ENCODE assay signal across 8 mouse cellular contexts in the genomic region with DNA sequence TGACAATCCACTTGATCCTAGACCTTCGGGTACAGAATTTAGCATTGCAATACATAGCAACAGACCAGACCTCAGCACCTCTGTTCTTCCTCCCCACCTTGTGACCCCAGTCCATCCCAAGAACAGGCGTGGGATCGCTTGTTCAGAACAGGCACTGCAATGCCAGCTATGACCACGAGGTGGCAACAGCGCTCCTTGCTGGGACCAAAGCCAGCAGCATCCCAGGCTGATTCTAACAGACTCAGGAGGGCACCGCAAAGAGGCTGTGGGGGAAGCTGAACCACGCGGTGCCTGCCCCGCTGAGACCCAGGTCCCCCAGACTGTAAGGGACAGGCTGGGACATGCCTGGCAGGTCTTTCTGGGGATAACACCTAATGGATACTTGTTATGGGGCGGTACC. TPM values are rescaled to one million over a fixed set of nuclear protein-coding genes. Genes with fewer than 3 reads are reported as not detected.
DNase-seq lines count a peak whose midpoint lies in the region; ATAC-seq and TF ChIP-seq lines count a peak whose summit lies in the region.

No protein-coding gene starts in this region.

- peak; percentile 100 for TF ChIP-seq CTCF in brain, embryonic 14.5 days (IDR thresholded peaks at IDR 0.05; ENCODE audit: borderline replicate concordance, extremely low read depth, insufficient read depth, insufficient read length)
- peak; percentile 100 for TF ChIP-seq CTCF in heart, postnatal 0 days (IDR thresholded peaks at IDR 0.05; ENCODE audit: low read depth)
- peak; percentile 100 for TF ChIP-seq CTCF in testis, adult 2 months (IDR thresholded peaks at IDR 0.05; ENCODE audit: control insufficient read depth, insufficient read depth, insufficient replicate concordance, low read depth, low read length)

- DNase-seq in brain, embryonic 14.5 days (ENCODE audit: low read depth), result peak; percentile 89
- peak; percentile 64 for DNase-seq in heart, postnatal 0 days (ENCODE audit: low spot score)
- DNase-seq in kidney, postnatal 25 days, result peak; percentile 79 to 91

- H3K9me3 ChIP-seq in heart, postnatal 0 days (replicated peaks; ENCODE audit: control insufficient read depth, low read length), result no peaks in the 10 kb centered on the region
- no peaks in the 10 kb centered on the region for H3K9me3 ChIP-seq in liver, embryonic 15.5 days (replicated peaks)
- no peaks in the 10 kb centered on the region for H3K9me3 ChIP-seq in neural tube, embryonic 13.5 days

- ATAC-seq in CD4-positive, CD25-positive, alpha-beta regulatory T cell, adult 4 months, result peak; percentile 77
- peak; percentile 85 for ATAC-seq in erythroid progenitor cell, adult 5-6 weeks (replicated peaks; ENCODE audit: low FRiP score, poor library complexity, severe bottlenecking)
- ATAC-seq in heart, postnatal 0 days (ENCODE audit: insufficient read depth, low read depth), result peak; percentile 70
- 0 out of 2 replicates have a peak, but pooled peaks have one; percentile 44 for ATAC-seq in liver, embryonic 15.5 days (ENCODE audit: insufficient read depth)
- peak; percentile 78 for ATAC-seq in neural tube, embryonic 13.5 days (ENCODE audit: low read depth)

- H3K9ac ChIP-seq in heart, postnatal 0 days (replicated peaks; ENCODE audit: low read depth, low read length), result no peak overlapping the region
- H3K9ac ChIP-seq in liver, embryonic 15.5 days, result no peak overlapping the region
- no peak overlapping the region for H3K9ac ChIP-seq in neural tube, embryonic 13.5 days

- no peak overlapping the region for H3K27ac ChIP-seq in heart, postnatal 0 days (ENCODE audit: low read depth)
- H3K27ac ChIP-seq in liver, embryonic 15.5 days (replicated peaks), result no peak overlapping the region
- H3K27ac ChIP-seq in neural tube, embryonic 13.5 days (replicated peaks), result no peak overlapping the region
- H3K27ac ChIP-seq in testis, adult 2 months (ENCODE audit: control insufficient read depth, insufficient read depth, low read depth, low read length), result no peak overlapping the region

- TF ChIP-seq POLR2A in brain, embryonic 14.5 days (IDR thresholded peaks at IDR 0.05; ENCODE audit: borderline replicate concordance, extremely low read depth, insufficient read depth, insufficient read length, poor library complexity, severe bottlenecking), result no peak
- no peak for TF ChIP-seq POLR2A in testis, adult 2 months (IDR thresholded peaks at IDR 0.05; ENCODE audit: control insufficient read depth, low read depth, low read length)

- WGBS in heart, postnatal 0 days, result 7% methylated on average over 10 of the region's 10 CpGs
- 4% methylated on average over 10 of the region's 10 CpGs for WGBS in liver, embryonic 15.5 days (ENCODE audit: insufficient replicate concordance)
- 3% methylated on average over 10 of the region's 10 CpGs for WGBS in neural tube, embryonic 13.5 days

- no peaks in the 10 kb centered on the region for H3K27me3 ChIP-seq in heart, postnatal 0 days (ENCODE audit: control insufficient read depth, insufficient read depth, low read length)
- no peaks in the 10 kb centered on the region for H3K27me3 ChIP-seq in liver, embryonic 15.5 days
- H3K27me3 ChIP-seq in neural tube, embryonic 13.5 days, result no peaks in the 10 kb centered on the region
- no peaks in the 10 kb centered on the region for H3K27me3 ChIP-seq in testis, adult 2 months (ENCODE audit: control insufficient read depth, insufficient read depth, low read length)

- no peaks in the 10 kb centered on the region for H3K36me3 ChIP-seq in heart, postnatal 0 days (replicated peaks; ENCODE audit: control insufficient read depth, insufficient read depth, low read length)
- H3K36me3 ChIP-seq in liver, embryonic 15.5 days (replicated peaks), result no peaks in the 10 kb centered on the region
- H3K36me3 ChIP-seq in neural tube, embryonic 13.5 days, result no peaks in the 10 kb centered on the region
- H3K36me3 ChIP-seq in testis, adult 2 months (ENCODE audit: control insufficient read depth, insufficient read depth, low read length), result no peaks in the 10 kb centered on the region

- no peak overlapping the region for H3K4me2 ChIP-seq in heart, postnatal 0 days (ENCODE audit: low read depth, low read length)
- no peak overlapping the region for H3K4me2 ChIP-seq in liver, embryonic 15.5 days
- no peak overlapping the region for H3K4me2 ChIP-seq in neural tube, embryonic 13.5 days

- TF ChIP-seq EP300 in heart, postnatal 0 days (IDR thresholded peaks at IDR 0.05; ENCODE audit: low read depth), result no peak

- no peak overlapping the region for H3K4me3 ChIP-seq in heart, postnatal 0 days (ENCODE audit: low read depth, low read length)
- H3K4me3 ChIP-seq in liver, embryonic 15.5 days (replicated peaks), result no peak overlapping the region
- H3K4me3 ChIP-seq in neural tube, embryonic 13.5 days, result no peak overlapping the region
- no peak overlapping the region for H3K4me3 ChIP-seq in testis, adult 2 months (ENCODE audit: control insufficient read depth, low read depth, low read length)

- no peaks in the 10 kb centered on the region for H3K4me1 ChIP-seq in heart, postnatal 0 days (ENCODE audit: control insufficient read depth, insufficient read depth)
- H3K4me1 ChIP-seq in liver, embryonic 15.5 days (replicated peaks), result 0 out of 2 replicates have a peak, but pooled peaks cover 10% of the 10 kb centered on the region
- peaks cover 3% of the 10 kb centered on the region; the same call in 1 of the 2 replicates for H3K4me1 ChIP-seq in neural tube, embryonic 13.5 days (replicated peaks)
- H3K4me1 ChIP-seq in testis, adult 2 months (ENCODE audit: control insufficient read depth, insufficient read depth, low read length), result peaks cover 3% of the 10 kb centered on the region

RNA-seq across cellular contexts. Expression of gene Grm4, which starts 13.5 kb away (rescaled TPM):
- polyA plus RNA-seq in CD4-positive, CD25-positive, alpha-beta regulatory T cell, adult 4 months (2017; shearing (Covaris generic)), result not detected
- polyA plus RNA-seq in brain, embryonic 14.5 days (2012; rRNA removed), result 16.3 and 28.0 TPM in 2 replicates
- total RNA-seq in erythroid progenitor cell, adult 5-6 weeks (2015; ENCODE audit: low replicate concordance), result not detected in 2 replicates
- not detected in 2 replicates for total RNA-seq in erythroid progenitor cell, adult 5-6 weeks (2017; ENCODE audit: low replicate concordance)
- not detected in 2 replicates for total RNA-seq in heart, postnatal 0 days (2014; rRNA removed; ENCODE audit: low replicate concordance)
- polyA plus RNA-seq in heart, postnatal 0 days (2015; fragmentation: Nextera tagmentation; extraction: Ambion mirVana), result 0.03 TPM in 1 of 2 replicates, not detected in the other
- 0.02 TPM in 1 of 2 replicates, not detected in the other for polyA plus RNA-seq in liver, embryonic 15.5 days (2015; fragmentation: Nextera tagmentation; extraction: Ambion mirVana)
- polyA plus RNA-seq in neural tube, embryonic 13.5 days (2015; fragmentation: Nextera tagmentation; extraction: Ambion mirVana), result 3.5 and 4.3 TPM in 2 replicates
- 0.70 and 0.81 TPM in 2 replicates for polyA plus RNA-seq in testis, adult 2 months (2012; rRNA removed)

RNA-seq across cellular contexts. Expression of gene Hmga1, which starts 21.6 kb away (rescaled TPM):
- polyA plus RNA-seq in CD4-positive, CD25-positive, alpha-beta regulatory T cell, adult 4 months (2017; shearing (Covaris generic)), result 10 to 100 TPM; 82.7 to 84.0 TPM
- 120 and 130 TPM in 2 replicates for polyA plus RNA-seq in brain, embryonic 14.5 days (2012; rRNA removed)
- total RNA-seq in erythroid progenitor cell, adult 5-6 weeks (2015; ENCODE audit: low replicate concordance), result 40.7 and 57.7 TPM in 2 replicates
- total RNA-seq in erythroid progenitor cell, adult 5-6 weeks (2017; ENCODE audit: low replicate concordance), result 21.2 and 30.6 TPM in 2 replicates
- 108 TPM in 2 replicates for total RNA-seq in heart, postnatal 0 days (2014; rRNA removed; ENCODE audit: low replicate concordance)
- polyA plus RNA-seq in heart, postnatal 0 days (2015; fragmentation: Nextera tagmentation; extraction: Ambion mirVana), result 56.7 and 59.7 TPM in 2 replicates
- polyA plus RNA-seq in liver, embryonic 15.5 days (2015; fragmentation: Nextera tagmentation; extraction: Ambion mirVana), result 131 and 132 TPM in 2 replicates
- polyA plus RNA-seq in neural tube, embryonic 13.5 days (2015; fragmentation: Nextera tagmentation; extraction: Ambion mirVana), result 121 and 127 TPM in 2 replicates
- 64.3 and 68.4 TPM in 2 replicates for polyA plus RNA-seq in testis, adult 2 months (2012; rRNA removed)

RNA-seq across cellular contexts. Expression of gene AI413582, which starts 30.8 kb away (rescaled TPM):
- 100 to 1,000 TPM; 106 to 112 TPM for polyA plus RNA-seq in CD4-positive, CD25-positive, alpha-beta regulatory T cell, adult 4 months (2017; shearing (Covaris generic))
- 35.8 and 53.5 TPM in 2 replicates for polyA plus RNA-seq in brain, embryonic 14.5 days (2012; rRNA removed)
- total RNA-seq in erythroid progenitor cell, adult 5-6 weeks (2015; ENCODE audit: low replicate concordance), result 2.9 and 6.8 TPM in 2 replicates
- total RNA-seq in erythroid progenitor cell, adult 5-6 weeks (2017; ENCODE audit: low replicate concordance), result 3.1 and 14.1 TPM in 2 replicates
- 11.1 and 13.4 TPM in 2 replicates for total RNA-seq in heart, postnatal 0 days (2014; rRNA removed; ENCODE audit: low replicate concordance)
- polyA plus RNA-seq in heart, postnatal 0 days (2015; fragmentation: Nextera tagmentation; extraction: Ambion mirVana), result 18.5 and 20.1 TPM in 2 replicates
- 12.3 and 13.9 TPM in 2 replicates for polyA plus RNA-seq in liver, embryonic 15.5 days (2015; fragmentation: Nextera tagmentation; extraction: Ambion mirVana)
- 41.3 and 46.0 TPM in 2 replicates for polyA plus RNA-seq in neural tube, embryonic 13.5 days (2015; fragmentation: Nextera tagmentation; extraction: Ambion mirVana)
- 20.7 and 24.5 TPM in 2 replicates for polyA plus RNA-seq in testis, adult 2 months (2012; rRNA removed)
